Mouse (Mus musculus) duodenum, adult 2 months (tissue): ENCODE data around the gene Gse1. TPM values are rescaled to one million over a fixed set of nuclear protein-coding genes. Genes with fewer than 3 reads are reported as not detected.

Experiments used
- polyA plus RNA-seq: library from polyadenylated mRNA; depleted of rRNA; stranded (reverse); fragments of >200 nt; gene quantifications from 2 replicates; pipeline ENCODE4 v1.2.3, GENCODE M21; 2012; ENCODE audit warnings: low replicate concordance; rRNA removed

Gene Gse1
- 34.9 and 35.8 TPM in 2 replicates for polyA plus RNA-seq

GRCm38 (mm10) chr8:120227891-120228591 lies at the start of gene Gse1:
Gene Gse1, plus strand, starts transcription at chr8:120228456.

GRCm38 (mm10) chr8:120588908-120589771 lies 360.9 kb downstream of the Gse1 start, which contains the start of gene Gins2:
Gene Gins2, minus strand, starts transcription at chr8:120589304.

Other genes with a start within 250 kb of the Gse1 start
- gene Crispld2, start 236.0 kb upstream of the Gse1 start, polyA plus RNA-seq, result 4.4 and 13.5 TPM in 2 replicates
- gene Zdhhc7, start 127.0 kb upstream of the Gse1 start, polyA plus RNA-seq, result 131 and 211 TPM in 2 replicates
- gene 6430548M08Rik, start 114.3 kb upstream of the Gse1 start, polyA plus RNA-seq, result 7.9 and 15.6 TPM in 2 replicates
- 0.08 and 0.50 TPM in 2 replicates for gene Fam92b, start 51.0 kb upstream of the Gse1 start, polyA plus RNA-seq